Mouse (Mus musculus): Measurements from ENCODE around the gene Vmn1r196. TPM values are rescaled to one million over a fixed set of nuclear protein-coding genes. Genes with fewer than 3 reads are reported as not detected.
"Not testable (repeated sequence)": the region's sequence is repeated elsewhere in the genome, so short reads cannot be mapped to it uniquely, and the experiment has no call there.

The Vmn1r196 gene
- not detected in 2 replicates for polyA plus RNA-seq (2015; fragmentation: Nextera tagmentation; extraction: Ambion mirVana)

GRCm38 (mm10) chr13:22289620-22290019 is at the start of gene Vmn1r196:
TSS of gene Vmn1r196 (plus strand) at chr13:22289920.
- 81% methylated on average over 2 of the region's 2 CpGs for WGBS

GRCm38 (mm10) chr13:22243915-22244314 is 45.8 kb upstream of the Vmn1r196 start, which contains the start of gene Vmn1r194:
TSS of gene Vmn1r194 (plus strand) at chr13:22244215.
- no peaks in the 10 kb centered on the region for H3K9me3 ChIP-seq
- H3K27ac ChIP-seq: no peak within 1 kb of the TSS
- no peak within 1 kb of the TSS for H3K4me3 ChIP-seq (replicated peaks)
- H3K9ac ChIP-seq: no peak within 1 kb of the TSS
- WGBS: 36% methylated on average over 1 of the region's 1 CpGs
- H3K4me2 ChIP-seq (replicated peaks): no peak within 1 kb of the TSS
- H3K27me3 ChIP-seq (replicated peaks): no peaks in the 10 kb centered on the region
- no peaks in the 10 kb centered on the region for H3K4me1 ChIP-seq (replicated peaks)
- ATAC-seq: no peak
- no peaks in the 10 kb centered on the region for H3K36me3 ChIP-seq

More at GRCm38 (mm10) chr13:22289620-22290019, at the start of gene Vmn1r196:
- no peaks in the 10 kb centered on the region for H3K27me3 ChIP-seq (replicated peaks)
- no peak within 1 kb of the TSS for H3K27ac ChIP-seq
- H3K9ac ChIP-seq: no peak within 1 kb of the TSS
- ATAC-seq: no peak
- H3K9me3 ChIP-seq: no peaks in the 10 kb centered on the region
- H3K4me2 ChIP-seq (replicated peaks): no peak within 1 kb of the TSS
- no peak within 1 kb of the TSS for H3K4me3 ChIP-seq (replicated peaks)
- no peaks in the 10 kb centered on the region for H3K36me3 ChIP-seq
- no peaks in the 10 kb centered on the region for H3K4me1 ChIP-seq (replicated peaks)

GRCm38 (mm10) chr13:22270222-22270621 is 19.5 kb upstream of the Vmn1r196 start, which contains the start of gene Vmn1r195:
TSS of gene Vmn1r195 (plus strand) at chr13:22270522.
- H3K4me3 ChIP-seq (replicated peaks); H3K36me3 ChIP-seq; ATAC-seq; H3K4me2 ChIP-seq (replicated peaks); H3K9me3 ChIP-seq; H3K27ac ChIP-seq; H3K4me1 ChIP-seq (replicated peaks); H3K9ac ChIP-seq; H3K27me3 ChIP-seq (replicated peaks): not testable (repeated sequence)
- WGBS: 91% methylated on average over 1 of the region's 1 CpGs

- H3K4me3 ChIP-seq (replicated peaks): no peak overlapping the region
- no peaks in the 10 kb centered on the region for H3K4me1 ChIP-seq (replicated peaks)
These were observed 18.0 kb upstream of the Vmn1r196 start for GRCm38 (mm10) chr13:22271721-22272120.

GRCm38 (mm10) chr13:22284578-22284977 is 5.1 kb upstream of the Vmn1r196 start:
- H3K4me3 ChIP-seq (replicated peaks): no peak overlapping the region
- no peak overlapping the region for H3K4me2 ChIP-seq (replicated peaks)
- no peaks in the 10 kb centered on the region for H3K9me3 ChIP-seq
- H3K27ac ChIP-seq: no peak overlapping the region
- H3K9ac ChIP-seq: no peak overlapping the region
- no peak for ATAC-seq
- H3K4me1 ChIP-seq (replicated peaks): no peaks in the 10 kb centered on the region
- H3K27me3 ChIP-seq (replicated peaks): no peaks in the 10 kb centered on the region
- H3K36me3 ChIP-seq: no peaks in the 10 kb centered on the region
- 68% methylated on average over 2 of the region's 2 CpGs for WGBS

More at GRCm38 (mm10) chr13:22271721-22272120, 18.0 kb upstream of the Vmn1r196 start:
- H3K9ac ChIP-seq: no peak overlapping the region
- no peak overlapping the region for H3K4me2 ChIP-seq (replicated peaks)
- 43% methylated on average over 2 of the region's 2 CpGs for WGBS
- H3K27me3 ChIP-seq (replicated peaks): no peaks in the 10 kb centered on the region
- no peak for ATAC-seq
- H3K36me3 ChIP-seq: no peaks in the 10 kb centered on the region
- H3K9me3 ChIP-seq: no peaks in the 10 kb centered on the region
- no peak overlapping the region for H3K27ac ChIP-seq

- H3K4me3 ChIP-seq (replicated peaks); H3K27ac ChIP-seq; H3K9me3 ChIP-seq; H3K27me3 ChIP-seq (replicated peaks); ATAC-seq; H3K36me3 ChIP-seq; H3K4me2 ChIP-seq (replicated peaks); H3K4me1 ChIP-seq (replicated peaks); H3K9ac ChIP-seq: not testable (repeated sequence)
- 90% methylated on average over 5 of the region's 5 CpGs for WGBS
These were observed 18.4 kb downstream of the Vmn1r196 start for GRCm38 (mm10) chr13:22308075-22308474.

GRCm38 (mm10) chr13:22315361-22315760 is 25.6 kb downstream of the Vmn1r196 start:
- Histone ChIP-seq H3K36me3 (no peaks in the 10 kb centered on the region), H3K27me3 (replicated peaks) (no peaks in the 10 kb centered on the region), H3K9me3 (no peaks in the 10 kb centered on the region), H3K27ac (no peak overlapping the region), H3K4me2 (replicated peaks) (no peak overlapping the region), H3K9ac (no peak overlapping the region), H3K4me1 (replicated peaks) (no peaks in the 10 kb centered on the region), H3K4me3 (replicated peaks) (no peak overlapping the region)
- WGBS: 77% methylated on average over 2 of the region's 2 CpGs
- ATAC-seq: no peak

DNA sequence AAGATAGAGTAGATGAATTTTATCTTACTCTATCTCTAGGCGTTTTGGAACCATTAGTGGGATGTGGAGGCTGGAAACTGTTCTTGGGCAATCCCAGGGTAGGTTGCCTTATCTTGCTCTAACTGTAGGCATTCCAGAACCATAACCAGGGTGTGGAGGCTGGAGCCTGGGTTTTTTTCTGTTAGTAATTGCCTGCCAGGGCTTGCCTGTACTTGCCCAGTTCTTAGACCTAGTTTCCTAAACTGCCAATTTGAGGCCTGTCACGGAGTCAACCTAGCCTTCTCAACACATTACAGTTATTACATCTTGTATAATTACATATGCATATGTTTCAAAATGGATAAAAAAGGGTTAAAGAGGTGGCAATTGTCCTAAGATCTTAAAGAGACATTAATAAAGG is 27.6 kb downstream of the Vmn1r196 start:
- no peaks in the 10 kb centered on the region for H3K27me3 ChIP-seq (replicated peaks)
- no peak overlapping the region for H3K9ac ChIP-seq
- no peaks in the 10 kb centered on the region for H3K9me3 ChIP-seq
- no peak for ATAC-seq
- H3K27ac ChIP-seq: no peak overlapping the region
- H3K4me2 ChIP-seq (replicated peaks): no peak overlapping the region
- no peak overlapping the region for H3K4me3 ChIP-seq (replicated peaks)
- H3K36me3 ChIP-seq: no peaks in the 10 kb centered on the region
- WGBS: 77% methylated on average over 2 of the region's 2 CpGs
- no peaks in the 10 kb centered on the region for H3K4me1 ChIP-seq (replicated peaks)

DNA sequence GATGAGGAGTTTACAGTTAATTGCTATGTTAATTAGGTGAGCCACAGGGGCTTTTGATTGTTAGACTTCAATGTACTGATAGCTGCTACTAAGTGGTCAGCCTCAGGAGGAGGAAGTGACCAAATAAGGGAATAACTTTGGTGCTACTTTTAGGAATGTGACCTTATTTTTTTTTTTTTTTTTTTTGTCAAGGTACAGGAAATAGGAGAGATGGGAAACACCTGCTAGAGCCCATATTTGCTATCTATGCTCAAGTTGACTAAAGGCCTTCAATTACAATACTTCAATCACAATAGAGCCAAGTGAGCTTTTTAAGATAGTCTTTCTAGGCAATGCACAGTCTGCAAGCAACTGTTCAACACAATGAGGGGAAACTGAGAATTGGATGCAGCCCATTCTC is 30.4 kb downstream of the Vmn1r196 start:
- Histone ChIP-seq H3K9ac (no peak overlapping the region), H3K36me3 (no peaks in the 10 kb centered on the region), H3K27ac (no peak overlapping the region), H3K4me3 (replicated peaks) (no peak overlapping the region), H3K4me1 (replicated peaks) (no peaks in the 10 kb centered on the region), H3K9me3 (no peaks in the 10 kb centered on the region), H3K27me3 (replicated peaks) (no peaks in the 10 kb centered on the region), H3K4me2 (replicated peaks) (no peak overlapping the region)
- ATAC-seq: no peak

- Histone ChIP-seq H3K9me3 (no peaks in the 10 kb centered on the region), H3K36me3 (no peaks in the 10 kb centered on the region), H3K4me2 (replicated peaks) (no peak within 1 kb of the TSS), H3K4me3 (replicated peaks) (no peak within 1 kb of the TSS), H3K27me3 (replicated peaks) (no peaks in the 10 kb centered on the region), H3K9ac (no peak within 1 kb of the TSS), H3K27ac (no peak within 1 kb of the TSS), H3K4me1 (replicated peaks) (no peaks in the 10 kb centered on the region)
- no peak for ATAC-seq
These were observed 34.6 kb downstream of the Vmn1r196 start, which contains the start of gene Vmn1r197 for GRCm38 (mm10) chr13:22324289-22324688. TSS of gene Vmn1r197 (plus strand) at chr13:22324589.

DNA sequence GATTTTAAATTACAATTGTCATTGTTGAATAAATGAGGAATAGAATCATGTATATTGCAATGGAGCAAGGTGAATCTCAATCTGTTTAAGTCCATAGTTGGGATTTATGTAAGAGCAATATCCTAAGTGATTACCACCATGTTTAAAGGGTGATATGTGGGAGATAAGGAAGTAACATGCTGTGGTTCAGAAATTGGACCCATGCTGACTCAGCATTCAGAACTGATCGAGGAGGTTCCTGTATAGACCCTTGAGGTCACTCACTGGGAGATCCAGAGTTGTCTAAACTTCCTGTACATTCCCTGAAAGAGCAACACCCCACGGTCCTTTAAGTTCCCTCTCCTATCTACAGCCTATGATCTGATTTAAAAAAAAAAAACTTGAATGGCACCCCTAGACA is 43.5 kb downstream of the Vmn1r196 start:
- Histone ChIP-seq H3K4me1 (replicated peaks) (no peaks in the 10 kb centered on the region), H3K9ac (no peak overlapping the region), H3K36me3 (no peaks in the 10 kb centered on the region), H3K4me2 (replicated peaks) (no peak overlapping the region), H3K27me3 (replicated peaks) (no peaks in the 10 kb centered on the region), H3K4me3 (replicated peaks) (no peak overlapping the region), H3K27ac (no peak overlapping the region), H3K9me3 (no peaks in the 10 kb centered on the region)
- ATAC-seq: no peak
- 63% methylated on average over 2 of the region's 2 CpGs for WGBS

DNA sequence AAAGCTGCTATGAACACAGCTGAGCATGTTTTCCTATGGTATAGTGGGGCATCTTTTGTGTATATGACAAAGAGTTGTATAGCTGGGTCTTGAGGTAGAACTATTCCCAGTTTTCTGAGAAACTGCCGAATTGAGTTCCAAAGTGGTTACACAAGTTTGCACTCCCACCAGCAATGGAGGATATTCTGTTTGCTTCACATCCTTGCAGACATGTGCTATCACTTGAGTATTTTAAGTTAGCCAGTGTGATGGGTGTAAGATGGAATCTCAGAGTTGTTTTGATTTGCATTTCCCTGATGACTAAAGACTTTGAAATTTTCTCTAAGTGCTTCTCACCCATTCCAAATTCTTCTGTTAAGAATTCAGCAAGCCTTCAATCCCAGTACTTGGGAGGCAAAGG is 45.8 kb downstream of the Vmn1r196 start:
- Histone ChIP-seq H3K27me3 (replicated peaks) (no peaks in the 10 kb centered on the region), H3K36me3 (no peaks in the 10 kb centered on the region), H3K4me2 (replicated peaks) (no peak overlapping the region), H3K27ac (no peak overlapping the region), H3K4me1 (replicated peaks) (no peaks in the 10 kb centered on the region), H3K9ac (no peak overlapping the region), H3K9me3 (no peaks in the 10 kb centered on the region), H3K4me3 (replicated peaks) (no peak overlapping the region)
- ATAC-seq: no peak
- 84% methylated on average over 1 of the region's 1 CpGs for WGBS

Measured in intestine, embryonic 15.5 days (tissue).